Mouse (Mus musculus) forebrain, postnatal 0 days (tissue): ENCODE measurements around the gene 5730409E04Rik. TPM values are rescaled to one million over a fixed set of nuclear protein-coding genes. Genes with fewer than 3 reads are reported as not detected.

ENCODE experiments used
- ATAC-seq: fragments of 200-750 bp; cut with Nextera tagmentation; 2 replicates; pipeline ENCODE4 v1.8.0; 2017; ENCODE audit warnings: mild to moderate bottlenecking, moderate library complexity
- DNase-seq: peaks from one replicate; pipeline ENCODE4 v3.0.0-alpha.2; 2015
- H3K27ac ChIP-seq: fragments of 300-500 bp; sonication (generic); 2 replicates; pipeline ENCODE4 v1.5.1; 2014; ENCODE audit warnings: low read depth, mild to moderate bottlenecking, antibody characterized with exemption, low read length, moderate library complexity, mixed read lengths
- H3K27me3 ChIP-seq: fragments of 300-500 bp; sonication (generic); 2 replicates; pipeline ENCODE4 v1.6.1; 2014; ENCODE audit warnings: mild to moderate bottlenecking, low read length, mixed read lengths; ENCODE audit not compliant: insufficient read depth
- H3K36me3 ChIP-seq: fragments of 300-500 bp; sonication (generic); 2 replicates; pipeline ENCODE4 v1.6.1; 2014; ENCODE audit warnings: mild to moderate bottlenecking, moderate library complexity; ENCODE audit not compliant: insufficient read depth
- H3K4me1 ChIP-seq: fragments of 300-500 bp; sonication (generic); 2 replicates; pipeline ENCODE4 v1.6.1; 2014; ENCODE audit warnings: antibody characterized with exemption; ENCODE audit not compliant: insufficient read depth
- H3K4me2 ChIP-seq: fragments of 300-500 bp; sonication (generic); 2 replicates; pipeline ENCODE4 v1.6.1; 2014; ENCODE audit warnings: low read depth, mild to moderate bottlenecking, moderate library complexity
- H3K4me3 ChIP-seq: fragments of 300-500 bp; sonication (generic); 2 replicates; pipeline ENCODE4 v1.5.1; 2014; ENCODE audit warnings: low read depth, low read length, mixed read lengths
- H3K9ac ChIP-seq: fragments of 300-500 bp; sonication (generic); 2 replicates; pipeline ENCODE4 v1.6.1; 2014; ENCODE audit warnings: mild to moderate bottlenecking
- H3K9me3 ChIP-seq: fragments of 300-500 bp; sonication (generic); 2 replicates; pipeline ENCODE4 v1.6.1; 2016; ENCODE audit warnings: low read length
- CTCF ChIP-seq: sonication (generic); IDR thresholded peaks from 2 replicates; pipeline ENCODE4 v1.5.1; 2016; ENCODE audit warnings: antibody characterized with exemption, control low read depth, low read depth
- WGBS: fragments of 180-500 bp; shearing (Covaris S2); extraction: QIAGEN DNeasy Blood & Tissue Kit; methylation state at CpG from one replicate; pipeline ENCODE4 v1.1.7; 2014; 5-methylcytosine and 5-hydroxymethylcytosine counted together
- polyA plus RNA-seq: library from polyadenylated mRNA; unstranded; fragments of >200 nt; fragmentation: Nextera tagmentation; extraction: Ambion mirVana; gene quantifications from 2 replicates; pipeline ENCODE4 v1.2.1, GENCODE M21; 2015
- total RNA-seq: library from RNA; depleted of rRNA; stranded (reverse); fragments of >200 nt; gene quantifications from 2 replicates; pipeline ENCODE4 v1.2.3, GENCODE M21; 2014; rRNA removed

5730409E04Rik gene
- total RNA-seq (36.6 and 38.2 TPM in 2 replicates), polyA plus RNA-seq (10.1 and 19.0 TPM in 2 replicates)

GRCm38 (mm10) chr4:126609606-126610181 lies at the start of gene 5730409E04Rik:
Gene 5730409E04Rik, plus strand, starts transcription at chr4:126609818.
- peak within 1 kb of the TSS; percentile 57 for H3K4me3 ChIP-seq
- H3K27me3 ChIP-seq = no peaks in the 10 kb centered on the region
- H3K36me3 ChIP-seq = peaks cover 5% of the 10 kb centered on the region; the same call in 1 of the 2 replicates
- H3K4me2 ChIP-seq = peak within 1 kb of the TSS; percentile 75
- H3K4me1 ChIP-seq = no peaks in the 10 kb centered on the region
- DNase-seq (peak; percentile 78), ATAC-seq (peak; percentile 94)
- no peaks in the 10 kb centered on the region for H3K9me3 ChIP-seq
- peak within 1 kb of the TSS; percentile 67 for H3K27ac ChIP-seq
- peak within 1 kb of the TSS; percentile 78 for H3K9ac ChIP-seq
- WGBS = 2% methylated on average over 48 of the region's 48 CpGs
- no peak for TF ChIP-seq CTCF

- H3K9me3 ChIP-seq = no peaks in the 10 kb centered on the region
- H3K4me1 ChIP-seq = no peaks in the 10 kb centered on the region
- no peak for TF ChIP-seq CTCF
- H3K4me3 ChIP-seq = no peak overlapping the region
- ATAC-seq (no peak), DNase-seq (no peak)
- WGBS = 93% methylated on average over 6 of the region's 6 CpGs
- H3K36me3 ChIP-seq = no peaks in the 10 kb centered on the region
- no peak overlapping the region for H3K9ac ChIP-seq
- H3K27ac ChIP-seq = no peak overlapping the region
- no peaks in the 10 kb centered on the region for H3K27me3 ChIP-seq
- H3K4me2 ChIP-seq = no peak overlapping the region
Measured at GRCm38 (mm10) chr4:126563798-126564197, 45.8 kb upstream of the 5730409E04Rik start.

- DNase-seq (no peak), ATAC-seq (no peak)
- Histone ChIP-seq H3K27me3 (no peaks in the 10 kb centered on the region), H3K4me3 (no peak overlapping the region), H3K36me3 (no peaks in the 10 kb centered on the region), H3K27ac (no peak overlapping the region), H3K4me2 (no peak overlapping the region), H3K4me1 (no peaks in the 10 kb centered on the region), H3K9ac (no peak overlapping the region), H3K9me3 (no peaks in the 10 kb centered on the region)
- TF ChIP-seq CTCF = no peak
- WGBS = 97% methylated on average over 4 of the region's 4 CpGs
Measured at GRCm38 (mm10) chr4:126567243-126567642, 42.4 kb upstream of the 5730409E04Rik start.

- Histone ChIP-seq H3K27ac (no peak overlapping the region), H3K9ac (no peak overlapping the region), H3K9me3 (no peaks in the 10 kb centered on the region), H3K4me2 (no peak overlapping the region), H3K4me1 (no peaks in the 10 kb centered on the region), H3K27me3 (no peaks in the 10 kb centered on the region), H3K36me3 (0 out of 2 replicates have a peak, but pooled peaks cover 4% of the 10 kb centered on the region), H3K4me3 (no peak overlapping the region)
- WGBS = 95% methylated on average over 3 of the region's 3 CpGs
- no peak for ATAC-seq
- no peak for DNase-seq
- TF ChIP-seq CTCF = no peak
Measured at GRCm38 (mm10) chr4:126569783-126570182, 39.8 kb upstream of the 5730409E04Rik start.

GRCm38 (mm10) chr4:126576281-126576680 lies 33.3 kb upstream of the 5730409E04Rik start:
- H3K4me2 ChIP-seq = no peak overlapping the region
- no peaks in the 10 kb centered on the region for H3K4me1 ChIP-seq
- no peak overlapping the region for H3K27ac ChIP-seq
- no peak overlapping the region for H3K4me3 ChIP-seq
- no peaks in the 10 kb centered on the region for H3K9me3 ChIP-seq
- DNase-seq (no peak), ATAC-seq (no peak)
- no peaks in the 10 kb centered on the region for H3K27me3 ChIP-seq
- H3K36me3 ChIP-seq = peaks cover 4% of the 10 kb centered on the region; the same call in 1 of the 2 replicates
- no peak overlapping the region for H3K9ac ChIP-seq
- WGBS = 86% methylated on average over 5 of the region's 5 CpGs
- no peak for TF ChIP-seq CTCF

GRCm38 (mm10) chr4:126577920-126578319 lies 31.7 kb upstream of the 5730409E04Rik start:
- no peak for TF ChIP-seq CTCF
- H3K27me3 ChIP-seq = no peaks in the 10 kb centered on the region

GRCm38 (mm10) chr4:126579077-126579476 lies 30.5 kb upstream of the 5730409E04Rik start:
- no peak for ATAC-seq
- DNase-seq = no peak
- no peak overlapping the region for H3K9ac ChIP-seq
- no peaks in the 10 kb centered on the region for H3K9me3 ChIP-seq
- no peak overlapping the region for H3K4me3 ChIP-seq
- no peaks in the 10 kb centered on the region for H3K27me3 ChIP-seq
- no peak overlapping the region for H3K27ac ChIP-seq
- H3K4me1 ChIP-seq = no peaks in the 10 kb centered on the region
- TF ChIP-seq CTCF = no peak
- H3K36me3 ChIP-seq = no peaks in the 10 kb centered on the region; the same call in 1 of the 2 replicates
- H3K4me2 ChIP-seq = no peak overlapping the region
- WGBS = 80% methylated on average over 2 of the region's 2 CpGs

More at GRCm38 (mm10) chr4:126577920-126578319, 31.7 kb upstream of the 5730409E04Rik start:
- no peak for ATAC-seq
- 89% methylated on average over 3 of the region's 3 CpGs for WGBS
- Histone ChIP-seq H3K4me1 (no peaks in the 10 kb centered on the region), H3K27ac (no peak overlapping the region), H3K4me3 (no peak overlapping the region), H3K9me3 (no peaks in the 10 kb centered on the region), H3K36me3 (peaks cover 4% of the 10 kb centered on the region; the same call in 1 of the 2 replicates), H3K9ac (no peak overlapping the region), H3K4me2 (no peak overlapping the region)
- DNase-seq = no peak
